Mouse (Mus musculus) hindbrain, postnatal 0 days (tissue): ENCODE measurements around the gene Dok1. TPM values are rescaled to one million over a fixed set of nuclear protein-coding genes. Genes with fewer than 3 reads are reported as not detected.

Experiments used
- ATAC-seq: fragments of 200-750 bp; cut with Nextera tagmentation; 2 replicates; pipeline ENCODE4 v1.8.0; 2017; ENCODE audit warnings: mild to moderate bottlenecking, moderate TSS enrichment, moderate library complexity
- DNase-seq: peaks from one replicate; pipeline ENCODE4 v3.0.0-alpha.2; 2015; ENCODE audit warnings: low spot score
- H3K27ac ChIP-seq: fragments of 300-500 bp; sonication (generic); 2 replicates; pipeline ENCODE4 v1.5.1; 2014; ENCODE audit warnings: mild to moderate bottlenecking
- H3K27me3 ChIP-seq: fragments of 300-500 bp; sonication (generic); 2 replicates; pipeline ENCODE4 v1.6.1; 2014; ENCODE audit warnings: low read length, mixed read lengths; ENCODE audit not compliant: insufficient read depth
- H3K36me3 ChIP-seq: fragments of 300-500 bp; sonication (generic); 2 replicates; pipeline ENCODE4 v1.6.1; 2014; ENCODE audit warnings: low read length, mixed read lengths; ENCODE audit not compliant: insufficient read depth
- H3K4me1 ChIP-seq: fragments of 300-500 bp; sonication (generic); 2 replicates; pipeline ENCODE4 v1.6.1; 2014; ENCODE audit warnings: antibody characterized with exemption, low read length, mixed read lengths; ENCODE audit not compliant: insufficient read depth
- H3K4me2 ChIP-seq: fragments of 300-500 bp; sonication (generic); 2 replicates; pipeline ENCODE4 v1.6.1; 2014; ENCODE audit warnings: low read depth, mild to moderate bottlenecking, low read length, moderate library complexity, mixed read lengths
- H3K4me3 ChIP-seq: fragments of 300-500 bp; sonication (generic); 2 replicates; pipeline ENCODE4 v1.5.1; 2014; ENCODE audit warnings: low read length
- H3K9ac ChIP-seq: fragments of 300-500 bp; sonication (generic); replicated peaks from 2 replicates; pipeline ENCODE4 v1.6.1; 2014; ENCODE audit warnings: mild to moderate bottlenecking, low read length, moderate library complexity, mixed read lengths
- H3K9me3 ChIP-seq: fragments of 300-500 bp; sonication (generic); 2 replicates; pipeline ENCODE4 v1.6.1; 2016; ENCODE audit warnings: low read length, mixed read lengths
- CTCF ChIP-seq: IDR thresholded peaks from 2 replicates; pipeline ENCODE4 v1.5.1; 2016; ENCODE audit warnings: antibody characterized with exemption, control low read depth, low read depth
- WGBS: fragments of 180-500 bp; shearing (Covaris S2); extraction: QIAGEN DNeasy Blood & Tissue Kit; methylation state at CpG from one replicate; pipeline ENCODE4 v1.1.7; 2014; 5-methylcytosine and 5-hydroxymethylcytosine counted together
- microRNA-seq, 2 experiments: library from miRNA; unstranded; fragments of <30 nt; microRNA quantifications; one replicate each; pipeline ENCODE4; 2016
- polyA plus RNA-seq: library from polyadenylated mRNA; unstranded; fragments of >200 nt; fragmentation: Nextera tagmentation; extraction: Ambion mirVana; gene quantifications from 2 replicates; pipeline ENCODE4 v1.2.1, GENCODE M21; 2015
- total RNA-seq: library from RNA; depleted of rRNA; stranded (reverse); fragments of >200 nt; gene quantifications from 2 replicates; pipeline ENCODE4 v1.2.3, GENCODE M21; 2014; rRNA removed

Dok1 gene
- total and polyA plus RNA-seq, 2 experiments from 2014 or later: 2.5 to 4.3 TPM

GRCm38 (mm10) chr6:82987411-82987971 is 45.8 kb downstream of the Dok1 start:
- no peak overlapping the region for H3K27ac ChIP-seq
- 58% methylated on average over 9 of the region's 9 CpGs for WGBS
- DNase-seq: no peak
- no peak overlapping the region for H3K4me3 ChIP-seq
- no peak overlapping the region for H3K4me2 ChIP-seq
- ATAC-seq: no peak
- H3K9ac ChIP-seq: no peak overlapping the region
- H3K27me3 ChIP-seq: no peaks in the 10 kb centered on the region
- no peaks in the 10 kb centered on the region for H3K4me1 ChIP-seq
- no peaks in the 10 kb centered on the region for H3K9me3 ChIP-seq
- no peak for TF ChIP-seq CTCF
- no peaks in the 10 kb centered on the region for H3K36me3 ChIP-seq

Small RNA genes lying within 50 kb of the gene (microRNA-seq; reads per million reads assigned to microRNA genes)
- gene Mir7040: 0 to 0.35 reads per million in 2 experiments

Other genes starting within 250 kb of the Dok1 start
- 19.2 and 21.6 TPM in 2 replicates for gene Sema4f, start 93.7 kb downstream of the Dok1 start, total RNA-seq
- 18.1 and 19.4 TPM in 2 replicates for gene Sema4f, start 93.7 kb downstream of the Dok1 start, polyA plus RNA-seq
- 0.16 TPM in 1 of 2 replicates, not detected in the other for gene M1ap, start 86.6 kb downstream of the Dok1 start, total RNA-seq
- 0.24 and 0.38 TPM in 2 replicates for gene M1ap, start 86.6 kb downstream of the Dok1 start, polyA plus RNA-seq
- gene Loxl3, start 702 bp upstream of the Dok1 start, total RNA-seq: 4.6 and 6.1 TPM in 2 replicates
- gene Loxl3, start 702 bp upstream of the Dok1 start, polyA plus RNA-seq: 5.4 and 5.6 TPM in 2 replicates
- 185 and 219 TPM in 2 replicates for gene Aup1, start 21.1 kb upstream of the Dok1 start, total RNA-seq
- gene Aup1, start 21.1 kb upstream of the Dok1 start, polyA plus RNA-seq: 136 and 148 TPM in 2 replicates
- gene Htra2, start 21.8 kb upstream of the Dok1 start, total RNA-seq: 48.4 and 54.2 TPM in 2 replicates
- 82.9 and 88.2 TPM in 2 replicates for gene Htra2, start 21.8 kb upstream of the Dok1 start, polyA plus RNA-seq
- 0.50 TPM in 1 of 2 replicates, not detected in the other for gene Dqx1, start 24.4 kb upstream of the Dok1 start, total RNA-seq
- 0.36 and 0.42 TPM in 2 replicates for gene Dqx1, start 24.4 kb upstream of the Dok1 start, polyA plus RNA-seq
- gene Tlx2, start 36.8 kb upstream of the Dok1 start, total RNA-seq: 0.54 TPM in 1 of 2 replicates, not detected in the other
- not detected in 2 replicates for gene Tlx2, start 36.8 kb upstream of the Dok1 start, polyA plus RNA-seq
- 11.0 and 16.4 TPM in 2 replicates for gene Pcgf1, start 44.4 kb upstream of the Dok1 start, total RNA-seq
- gene Pcgf1, start 44.4 kb upstream of the Dok1 start, polyA plus RNA-seq: 27.8 and 29.1 TPM in 2 replicates
- not detected in 2 replicates for gene Lbx2, start 52.9 kb upstream of the Dok1 start, total RNA-seq
- gene Lbx2, start 52.9 kb upstream of the Dok1 start, polyA plus RNA-seq: not detected in 2 replicates
- 12.7 and 19.9 TPM in 2 replicates for gene Ccdc142, start 68.1 kb upstream of the Dok1 start, total RNA-seq
- 4.7 TPM in 2 replicates for gene Ccdc142, start 68.1 kb upstream of the Dok1 start, polyA plus RNA-seq
- gene Gm42688, start 68.1 kb upstream of the Dok1 start, total RNA-seq: 4.3 and 5.7 TPM in 2 replicates
- 3.0 and 3.7 TPM in 2 replicates for gene Gm42688, start 68.1 kb upstream of the Dok1 start, polyA plus RNA-seq
- 72.5 and 73.7 TPM in 2 replicates for gene Mrpl53, start 75.6 kb upstream of the Dok1 start, total RNA-seq
- gene Mrpl53, start 75.6 kb upstream of the Dok1 start, polyA plus RNA-seq: 122 and 126 TPM in 2 replicates
- 44.9 and 48.5 TPM in 2 replicates for gene Mogs, start 82.0 kb upstream of the Dok1 start, total RNA-seq
- 20.5 and 21.1 TPM in 2 replicates for gene Mogs, start 82.0 kb upstream of the Dok1 start, polyA plus RNA-seq
- 182 and 209 TPM in 2 replicates for gene Wbp1, start 88.1 kb upstream of the Dok1 start, total RNA-seq
- gene Wbp1, start 88.1 kb upstream of the Dok1 start, polyA plus RNA-seq: 99.6 and 101 TPM in 2 replicates
- gene Ino80b, start 92.0 kb upstream of the Dok1 start, total RNA-seq: 26.7 and 31.0 TPM in 2 replicates
- gene Ino80b, start 92.0 kb upstream of the Dok1 start, polyA plus RNA-seq: 12.0 and 14.8 TPM in 2 replicates
- 40.0 and 73.6 TPM in 2 replicates for gene Rtkn, start 102.0 kb upstream of the Dok1 start, total RNA-seq
- 20.8 and 21.1 TPM in 2 replicates for gene Rtkn, start 102.0 kb upstream of the Dok1 start, polyA plus RNA-seq
- 8.5 and 13.8 TPM in 2 replicates for gene Wdr54, start 122.9 kb upstream of the Dok1 start, total RNA-seq
- 19.9 and 20.0 TPM in 2 replicates for gene Wdr54, start 122.9 kb upstream of the Dok1 start, polyA plus RNA-seq
- 12.7 and 17.8 TPM in 2 replicates for gene 1700003E16Rik, start 122.9 kb upstream of the Dok1 start, total RNA-seq
- 10.2 and 11.4 TPM in 2 replicates for gene 1700003E16Rik, start 122.9 kb upstream of the Dok1 start, polyA plus RNA-seq
- gene Dctn1, start 132.4 kb upstream of the Dok1 start, total RNA-seq: 124 and 132 TPM in 2 replicates
- 145 and 153 TPM in 2 replicates for gene Dctn1, start 132.4 kb upstream of the Dok1 start, polyA plus RNA-seq
- 5.2 and 6.0 TPM in 2 replicates for gene Slc4a5, start 186.4 kb upstream of the Dok1 start, total RNA-seq
- 2.5 and 2.8 TPM in 2 replicates for gene Slc4a5, start 186.4 kb upstream of the Dok1 start, polyA plus RNA-seq